Mouse (Mus musculus): ENCODE data around the gene Itgb7. TPM values are rescaled to one million over a fixed set of nuclear protein-coding genes. Genes with fewer than 3 reads are reported as not detected.
A peak's percentile ranks its signal among the peaks of the same experiment; 100 is the strongest.

Itgb7 gene
- polyA plus RNA-seq, 1 experiment from 2014 or later: 3.3 TPM

GRCm38 (mm10) chr15:102248131-102248811 is 16.5 kb upstream of the Itgb7 start:
- H3K9me3 ChIP-seq: no peaks in the 10 kb centered on the region
- peak overlapping the region; percentile 77 for H3K9ac ChIP-seq
- H3K4me3 ChIP-seq: peak overlapping the region; percentile 58
- H3K4me1 ChIP-seq: peaks cover 82% of the 10 kb centered on the region
- no peak for ATAC-seq (ENCODE audit: insufficient number of reproducible peaks, insufficient read depth, low FRiP score, low TSS enrichment, low read depth)
- 0% methylated on average over 8 of the region's 8 CpGs for WGBS
- no peaks in the 10 kb centered on the region for H3K27me3 ChIP-seq
- peak overlapping the region; percentile 99 for H3K27ac ChIP-seq
- H3K4me2 ChIP-seq: peak overlapping the region; percentile 94
- H3K36me3 ChIP-seq: peaks cover 32% of the 10 kb centered on the region

- H3K27me3 ChIP-seq: no peaks in the 10 kb centered on the region
- 1% methylated on average over 41 of the region's 65 CpGs for WGBS
- peak overlapping the region; percentile 94 for H3K4me2 ChIP-seq
- peak; percentile 32 for ATAC-seq (ENCODE audit: insufficient number of reproducible peaks, insufficient read depth, low FRiP score, low TSS enrichment, low read depth)
- H3K9ac ChIP-seq: peak overlapping the region; percentile 77
- peak overlapping the region; percentile 99 for H3K27ac ChIP-seq
- H3K36me3 ChIP-seq: peaks cover 27% of the 10 kb centered on the region
- peak overlapping the region; percentile 58 for H3K4me3 ChIP-seq
- H3K4me1 ChIP-seq: peaks cover 83% of the 10 kb centered on the region
- H3K9me3 ChIP-seq: no peaks in the 10 kb centered on the region
These were observed 15.7 kb upstream of the Itgb7 start for GRCm38 (mm10) chr15:102247252-102248130.

- peak; percentile 40 for ATAC-seq (ENCODE audit: insufficient number of reproducible peaks, insufficient read depth, low FRiP score, low TSS enrichment, low read depth)
These were observed 15.1 kb upstream of the Itgb7 start for GRCm38 (mm10) chr15:102246866-102247251.

GRCm38 (mm10) chr15:102245891-102246741 is 14.4 kb upstream of the Itgb7 start:
- ATAC-seq (ENCODE audit: insufficient number of reproducible peaks, insufficient read depth, low FRiP score, low TSS enrichment, low read depth): peak; percentile 38
- under 1% methylated on average over 42 of the region's 44 CpGs for WGBS
- H3K4me1 ChIP-seq: peaks cover 74% of the 10 kb centered on the region

More at GRCm38 (mm10) chr15:102246866-102247251, 15.1 kb upstream of the Itgb7 start:
- Histone ChIP-seq H3K27me3 (no peaks in the 10 kb centered on the region), H3K4me2 (peak overlapping the region; percentile 94), H3K9ac (peak overlapping the region; percentile 77), H3K27ac (peak overlapping the region; percentile 99), H3K4me1 (peaks cover 82% of the 10 kb centered on the region), H3K9me3 (no peaks in the 10 kb centered on the region), H3K4me3 (peak overlapping the region; percentile 58), H3K36me3 (peaks cover 27% of the 10 kb centered on the region)
- 0% methylated on average over 32 of the region's 35 CpGs for WGBS

GRCm38 (mm10) chr15:102245461-102245881 is 13.7 kb upstream of the Itgb7 start:
- peak overlapping the region; percentile 58 for H3K4me3 ChIP-seq
- WGBS: 1% methylated on average over 14 of the region's 14 CpGs
- peaks cover 71% of the 10 kb centered on the region for H3K4me1 ChIP-seq

More at GRCm38 (mm10) chr15:102245891-102246741, 14.4 kb upstream of the Itgb7 start:
- no peaks in the 10 kb centered on the region for H3K27me3 ChIP-seq
- H3K9ac ChIP-seq: peak overlapping the region; percentile 77
- H3K27ac ChIP-seq: peak overlapping the region; percentile 99
- H3K4me2 ChIP-seq: peak overlapping the region; percentile 94
- H3K9me3 ChIP-seq: no peaks in the 10 kb centered on the region
- H3K36me3 ChIP-seq: peaks cover 27% of the 10 kb centered on the region
- H3K4me3 ChIP-seq: peak overlapping the region; percentile 58

GRCm38 (mm10) chr15:102244306-102245191 is 12.8 kb upstream of the Itgb7 start:
- no peak for ATAC-seq (ENCODE audit: insufficient number of reproducible peaks, insufficient read depth, low FRiP score, low TSS enrichment, low read depth)
- no peaks in the 10 kb centered on the region for H3K9me3 ChIP-seq
- H3K36me3 ChIP-seq: peaks cover 27% of the 10 kb centered on the region
- H3K9ac ChIP-seq: peak overlapping the region; percentile 77
- peak overlapping the region; percentile 99 for H3K27ac ChIP-seq
- peak overlapping the region; percentile 58 for H3K4me3 ChIP-seq
- H3K27me3 ChIP-seq: no peaks in the 10 kb centered on the region
- peaks cover 61% of the 10 kb centered on the region for H3K4me1 ChIP-seq
- 2% methylated on average over 19 of the region's 19 CpGs for WGBS
- peak overlapping the region; percentile 94 for H3K4me2 ChIP-seq

More at GRCm38 (mm10) chr15:102245461-102245881, 13.7 kb upstream of the Itgb7 start:
- Histone ChIP-seq H3K4me2 (peak overlapping the region; percentile 94), H3K36me3 (peaks cover 27% of the 10 kb centered on the region), H3K9ac (peak overlapping the region; percentile 77), H3K9me3 (no peaks in the 10 kb centered on the region), H3K27me3 (no peaks in the 10 kb centered on the region), H3K27ac (peak overlapping the region; percentile 99)
- no peak for ATAC-seq (ENCODE audit: insufficient number of reproducible peaks, insufficient read depth, low FRiP score, low TSS enrichment, low read depth)

GRCm38 (mm10) chr15:102243229-102244190 is 11.8 kb upstream of the Itgb7 start:
- peak overlapping the region; percentile 94 for H3K4me2 ChIP-seq
- H3K36me3 ChIP-seq: peaks cover 38% of the 10 kb centered on the region
- WGBS: 4% methylated on average over 22 of the region's 22 CpGs
- no peaks in the 10 kb centered on the region for H3K9me3 ChIP-seq
- H3K27ac ChIP-seq: peak overlapping the region; percentile 99
- H3K27me3 ChIP-seq: no peaks in the 10 kb centered on the region
- no peak for ATAC-seq (ENCODE audit: insufficient number of reproducible peaks, insufficient read depth, low FRiP score, low TSS enrichment, low read depth)
- H3K4me1 ChIP-seq: peaks cover 54% of the 10 kb centered on the region
- H3K4me3 ChIP-seq: peak overlapping the region; percentile 58
- peak overlapping the region; percentile 77 for H3K9ac ChIP-seq

- H3K36me3 ChIP-seq: peaks cover 47% of the 10 kb centered on the region
- WGBS: 37% methylated on average over 12 of the region's 12 CpGs
- peaks cover 50% of the 10 kb centered on the region for H3K4me1 ChIP-seq
These were observed 10.9 kb upstream of the Itgb7 start for GRCm38 (mm10) chr15:102242404-102243228.

GRCm38 (mm10) chr15:102240607-102241006 is 8.9 kb upstream of the Itgb7 start:
- H3K4me1 ChIP-seq: peaks cover 47% of the 10 kb centered on the region
- WGBS: 78% methylated on average over 4 of the region's 4 CpGs
- ATAC-seq (ENCODE audit: insufficient number of reproducible peaks, insufficient read depth, low FRiP score, low TSS enrichment, low read depth): no peak

More at GRCm38 (mm10) chr15:102242404-102243228, 10.9 kb upstream of the Itgb7 start:
- Histone ChIP-seq H3K4me3 (peak overlapping the region; percentile 58), H3K27me3 (no peaks in the 10 kb centered on the region), H3K27ac (peak overlapping the region; percentile 99), H3K4me2 (peak overlapping the region; percentile 94), H3K9me3 (no peaks in the 10 kb centered on the region), H3K9ac (peak overlapping the region; percentile 77)
- ATAC-seq (ENCODE audit: insufficient number of reproducible peaks, insufficient read depth, low FRiP score, low TSS enrichment, low read depth): no peak

More at GRCm38 (mm10) chr15:102240607-102241006, 8.9 kb upstream of the Itgb7 start:
- Histone ChIP-seq H3K9me3 (no peaks in the 10 kb centered on the region), H3K9ac (no peak overlapping the region), H3K36me3 (peaks cover 64% of the 10 kb centered on the region), H3K27ac (no peak overlapping the region), H3K4me3 (no peak overlapping the region), H3K4me2 (no peak overlapping the region), H3K27me3 (no peaks in the 10 kb centered on the region)

Data from embryonic facial prominence, embryonic 13.5 days (tissue).